Mouse (Mus musculus) lung, postnatal 0 days (tissue): ENCODE measurements at regions not wholly inside any gene's neighbourhood (a gene's known extent, or its start where the extent isn't known, plus 50 kb on each side); places are given as distances from the start of the nearest gene placed in this dataset.

Experiments
- CTCF ChIP-seq: IDR thresholded peaks from 2 replicates; pipeline ENCODE4 v1.5.1; 2016; ENCODE audit warnings: antibody characterized with exemption, mild to moderate bottlenecking
- EP300 ChIP-seq: IDR thresholded peaks from 2 replicates; pipeline ENCODE4 v1.6.1; 2016; ENCODE audit warnings: antibody characterized with exemption, mild to moderate bottlenecking, control low read depth

- TF ChIP-seq CTCF (no peak), EP300 (no peak)
Measured at GRCm38 (mm10) chr1:144309901-144310300, 60.9 kb upstream of the Rgs1 start.
